Mouse (Mus musculus) spleen, adult 18-20 months (tissue): ENCODE results near the gene Dgkd.
"Not testable (repeated sequence)": the region's sequence is repeated elsewhere in the genome, so short reads cannot be mapped to it uniquely, and the experiment has no call there.

Source experiments
- DNase-seq, 2 experiments: peaks; one replicate each; pipeline ENCODE4 v3.0.0; 2022; ENCODE audit warnings: mixed read lengths in 2 of 2

Gene Dgkd

DNA sequence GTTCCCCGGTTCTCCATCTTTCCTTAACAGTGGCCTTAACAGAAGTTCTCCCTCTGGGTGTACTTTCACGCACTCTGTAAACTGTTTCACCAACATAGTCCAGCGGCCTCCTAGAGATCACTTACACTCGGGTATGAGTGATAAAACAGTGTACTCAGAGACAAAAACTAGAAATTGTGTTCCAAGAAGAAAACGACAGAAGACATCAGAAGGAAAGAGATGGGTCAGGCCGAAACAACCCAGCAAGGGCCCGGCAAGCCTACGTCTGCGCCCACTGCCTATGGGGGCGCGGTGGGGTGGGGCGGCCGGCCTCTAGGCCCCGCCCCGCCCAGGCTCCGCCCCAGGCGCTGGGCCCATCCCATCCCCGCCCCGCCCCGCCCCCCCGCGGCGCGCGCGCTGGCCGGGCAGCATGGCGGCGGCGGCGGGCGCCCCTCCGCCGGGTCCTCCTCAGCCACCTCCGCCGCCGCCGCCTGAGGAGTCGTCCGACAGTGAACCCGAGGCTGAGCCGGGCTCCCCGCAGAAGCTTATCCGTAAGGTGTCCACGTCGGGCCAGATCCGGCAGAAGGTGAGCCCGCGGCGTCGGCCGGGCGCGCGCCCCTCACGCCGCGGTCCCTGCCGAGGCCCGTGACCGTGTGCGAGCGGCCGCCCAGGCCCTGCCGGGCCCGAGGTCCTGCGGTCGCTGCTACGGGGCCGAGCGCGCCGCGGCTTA is at the start of gene Dgkd:
Dgkd (plus strand) TSS at position 396 of the 709 bp plus-strand sequence.
- DNase-seq = peak; percentile 71 to 77

DNA sequence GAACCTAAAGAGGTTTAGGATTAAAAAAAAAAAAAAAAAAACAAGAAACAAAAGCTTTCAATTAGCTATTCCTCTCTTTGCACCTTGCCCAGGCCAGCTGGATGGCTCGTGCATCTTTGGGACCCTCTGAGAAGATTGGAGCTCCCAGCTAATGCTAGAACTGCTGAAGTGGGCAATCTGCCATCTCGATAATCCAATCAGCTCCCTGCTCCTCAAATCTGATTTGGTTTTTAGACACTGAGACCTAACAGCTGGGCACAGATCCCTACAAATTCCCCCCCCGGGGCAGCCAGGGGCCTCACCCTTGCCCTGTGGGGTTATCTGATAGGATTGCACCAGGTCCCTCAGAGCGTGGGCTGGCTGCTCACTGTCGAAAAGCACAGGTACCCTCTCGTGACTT is 49.5 kb upstream of the Dgkd start, which contains the start of gene Sag:
Sag (plus strand) TSS at position 105 of the 400 bp plus-strand sequence.
- no peak for DNase-seq

DNA sequence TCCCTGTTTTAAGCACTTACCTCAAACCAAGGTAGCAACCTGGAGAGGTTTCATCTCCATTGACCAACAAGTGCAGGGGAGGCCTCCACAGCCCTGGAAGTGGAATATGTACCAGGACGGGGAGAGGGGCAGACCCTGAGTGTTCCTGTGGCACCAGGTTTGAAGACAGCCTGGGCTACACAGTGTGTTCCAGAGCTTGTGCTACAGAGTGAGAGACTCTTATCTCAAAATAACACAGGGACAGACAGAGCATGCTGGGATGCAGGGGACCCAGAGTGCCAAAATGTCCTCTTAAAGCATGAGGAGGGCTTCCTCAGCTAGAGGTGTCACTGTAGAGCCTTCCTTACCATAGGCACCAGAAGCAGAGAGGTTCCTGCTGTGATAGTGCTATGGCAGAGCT is 45.3 kb upstream of the Dgkd start:
- DNase-seq = no peak

DNA sequence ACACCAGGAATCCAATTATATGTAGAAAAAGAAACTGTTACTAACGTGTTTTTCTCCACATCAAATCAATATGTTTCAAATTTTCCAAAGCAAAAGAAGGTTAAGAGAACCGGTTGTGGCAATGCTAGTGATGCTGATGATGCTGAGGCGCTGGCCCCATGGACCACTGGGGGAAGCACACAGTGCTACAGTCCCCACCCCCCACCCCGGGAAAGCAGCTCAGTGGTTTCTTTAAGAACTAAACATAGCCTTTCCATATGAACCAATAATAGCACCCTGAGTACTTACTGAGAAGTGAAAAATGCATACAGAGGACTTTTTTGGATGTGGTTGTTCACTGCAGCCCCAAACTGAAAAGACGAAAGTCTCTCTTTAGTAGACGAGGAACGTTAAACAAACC is 41.7 kb upstream of the Dgkd start:
- no peak for DNase-seq

DNA sequence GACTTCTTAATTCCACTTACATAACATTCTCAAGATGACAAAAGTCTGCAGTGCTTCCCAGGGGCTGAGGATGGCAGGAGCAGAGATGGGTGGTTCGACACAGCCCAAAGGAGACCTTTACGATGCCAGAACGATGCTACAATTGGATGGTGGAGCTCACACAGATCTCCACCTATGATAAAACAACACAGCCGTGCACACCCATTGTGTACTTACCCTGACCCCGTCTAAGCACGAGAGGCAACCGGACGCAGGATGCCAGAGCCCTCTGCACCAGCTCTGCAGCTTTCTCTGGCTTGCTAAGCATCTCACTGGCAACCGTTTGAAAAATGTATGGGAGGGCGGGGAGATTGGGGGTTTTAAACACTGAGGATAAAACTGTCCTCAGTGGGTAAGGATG is 41.0 kb upstream of the Dgkd start:
- DNase-seq = no peak

DNA sequence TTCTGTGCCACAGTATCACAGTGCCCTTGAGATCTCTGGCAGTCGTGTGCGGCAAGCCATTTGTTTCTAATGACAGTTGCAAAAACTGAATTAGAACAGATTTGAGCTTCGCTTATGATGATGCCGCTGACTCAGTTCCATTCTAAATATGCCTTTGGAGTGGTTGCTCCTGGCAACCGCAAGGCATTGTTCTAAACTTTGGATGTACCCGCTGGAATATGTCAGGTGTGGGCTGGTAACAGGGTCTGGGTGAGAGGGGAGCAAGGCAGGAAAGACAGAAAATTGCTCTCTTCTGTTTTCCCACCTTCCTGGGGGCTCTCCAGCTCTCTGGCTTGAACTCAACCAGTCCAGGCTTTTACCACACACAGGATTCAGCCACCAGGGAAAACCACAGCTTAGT is 39.9 kb upstream of the Dgkd start:
- no peak for DNase-seq

DNA sequence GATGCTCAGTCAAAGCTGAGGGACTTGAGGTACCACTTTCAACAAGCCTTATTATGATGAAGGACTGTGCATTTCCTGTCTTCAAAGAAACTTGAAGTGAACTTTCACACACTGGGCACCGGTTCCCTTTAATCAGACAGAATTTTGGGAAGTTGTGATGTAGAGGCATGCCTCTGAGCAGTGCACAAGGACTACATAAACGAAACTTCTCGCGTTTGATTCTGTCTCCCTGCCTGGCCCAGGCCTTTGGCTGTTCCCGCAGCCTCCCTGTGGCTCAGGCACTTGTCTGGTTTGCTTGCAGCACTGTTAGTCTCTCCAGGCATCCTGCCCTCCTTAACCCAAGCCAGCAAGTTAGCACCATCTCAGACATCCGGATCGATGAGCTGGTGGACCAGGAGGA is 39.4 kb upstream of the Dgkd start:
- no peak for DNase-seq

DNA sequence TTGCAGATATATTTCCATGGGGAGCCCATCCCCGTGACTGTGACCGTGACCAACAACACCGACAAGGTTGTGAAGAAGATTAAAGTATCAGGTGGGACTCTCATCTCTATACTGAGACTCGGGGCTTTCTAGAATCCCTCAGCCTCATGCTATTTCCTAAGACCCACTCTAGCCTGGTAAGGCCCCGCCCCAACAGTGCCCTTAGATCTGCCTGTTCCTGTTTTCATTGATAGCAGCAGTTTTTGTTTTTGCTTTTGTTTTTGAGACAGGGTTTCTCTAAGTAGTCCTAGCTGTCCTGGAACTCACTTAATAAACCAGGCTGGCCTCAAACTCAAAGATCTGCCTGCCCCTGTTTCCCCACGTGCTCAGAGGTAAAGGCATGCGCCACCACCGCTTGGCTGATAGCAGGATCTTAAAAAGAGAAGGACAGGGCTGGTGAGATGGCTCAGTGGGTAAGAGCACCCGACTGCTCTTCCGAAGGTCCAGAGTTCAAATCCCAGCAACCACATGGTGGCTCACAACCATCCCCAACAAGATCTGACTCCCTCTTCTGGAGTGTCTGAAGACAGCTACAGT is 28.6 kb upstream of the Dgkd start:
- DNase-seq = no peak

DNA sequence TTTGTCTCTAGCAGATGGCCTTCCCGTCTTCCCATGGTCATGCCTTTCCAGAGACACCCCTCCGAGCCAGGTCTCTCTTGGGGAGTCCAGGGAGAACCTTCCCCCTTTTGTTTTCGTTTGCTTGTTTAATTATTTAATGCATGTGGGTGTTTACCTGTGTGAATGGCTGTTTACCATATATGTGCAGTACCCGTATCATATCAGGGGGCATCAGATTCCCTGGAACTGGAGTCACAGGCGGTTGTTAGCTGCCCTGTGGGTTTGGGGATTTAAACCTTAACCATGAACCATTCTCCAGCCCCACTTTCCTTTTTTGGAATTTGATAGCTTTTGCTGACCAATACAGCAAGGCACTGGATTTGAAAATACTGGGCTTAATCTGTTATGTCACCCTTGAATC is 27.8 kb upstream of the Dgkd start:
- DNase-seq = no peak

DNA sequence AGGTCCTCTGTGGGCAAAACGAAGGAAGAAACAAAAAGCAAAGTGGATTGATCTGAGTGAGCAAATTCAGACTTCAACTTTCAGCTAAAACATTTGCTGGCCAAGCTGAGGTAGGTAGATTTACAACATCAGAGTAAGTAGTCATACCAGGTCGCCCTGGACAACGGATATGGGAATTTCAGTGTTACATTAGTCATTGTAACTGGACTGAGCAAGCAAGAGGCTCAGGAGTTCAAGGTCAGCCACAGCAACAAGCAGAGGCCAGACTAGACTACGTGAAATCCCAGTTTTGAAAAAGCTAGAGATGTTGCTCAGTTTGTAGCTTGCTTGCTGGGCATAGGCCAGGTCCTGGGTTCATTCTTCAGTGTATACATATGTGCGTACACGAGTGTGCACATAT is 27.1 kb upstream of the Dgkd start:
- DNase-seq = no peak

DNA sequence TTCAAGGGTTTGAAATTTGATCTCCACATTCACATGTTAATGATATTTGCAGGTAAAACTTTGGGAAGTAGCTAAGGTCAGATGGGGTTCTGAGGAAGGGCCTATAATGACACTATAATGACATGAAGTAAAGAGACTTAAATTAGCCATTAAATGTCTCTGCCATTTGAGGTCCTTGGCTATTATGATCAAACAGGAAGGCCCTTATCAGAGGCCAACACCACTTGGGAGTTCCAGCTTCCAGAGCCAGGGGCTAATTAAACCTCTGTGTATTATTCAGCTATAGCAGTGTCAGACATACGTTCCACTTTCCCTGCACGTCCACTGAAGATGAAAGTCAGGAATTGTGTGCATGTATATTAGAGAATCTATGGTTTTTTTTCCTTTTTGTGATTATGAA is 26.6 kb upstream of the Dgkd start:
- DNase-seq = no peak

DNA sequence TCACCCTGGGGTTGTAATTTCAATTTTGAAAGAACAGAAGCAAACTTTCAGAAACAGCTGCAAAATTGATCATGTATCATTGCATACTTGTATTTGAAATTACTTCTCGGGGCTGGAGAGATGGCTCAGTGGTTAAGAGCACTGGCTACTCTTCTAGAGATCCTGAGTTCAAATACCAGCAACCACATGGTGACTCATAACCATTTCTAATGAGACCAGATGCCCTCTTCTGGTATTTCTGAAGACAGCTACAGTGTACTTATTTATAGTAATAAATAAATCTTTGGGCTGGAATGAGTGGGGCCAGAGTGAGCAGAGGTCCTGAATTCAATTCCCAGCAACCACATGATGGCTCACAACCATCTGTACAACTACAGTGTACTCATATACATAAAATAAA is 25.6 kb upstream of the Dgkd start:
- not testable (repeated sequence) for DNase-seq

DNA sequence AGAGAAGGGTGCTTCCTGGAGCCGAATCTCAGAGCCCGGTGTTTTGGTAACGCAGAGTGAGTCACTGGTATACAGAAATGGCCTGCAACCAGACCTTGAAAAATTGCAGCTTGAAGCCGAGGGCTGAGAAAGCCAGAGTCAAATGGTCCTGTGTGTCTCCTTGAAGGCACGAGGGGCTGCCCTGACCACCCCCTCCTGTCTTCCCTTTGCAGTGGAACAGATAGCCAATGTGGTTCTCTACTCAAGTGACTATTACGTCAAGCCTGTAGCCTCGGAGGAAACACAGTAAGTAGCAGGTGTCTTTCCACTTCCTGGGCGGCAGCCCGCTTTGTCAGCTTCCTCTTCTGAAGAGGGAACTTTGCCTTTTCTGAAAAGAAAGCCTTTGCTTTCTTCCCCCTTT is 24.9 kb upstream of the Dgkd start:
- peak; percentile 62 to 77 for DNase-seq

DNA sequence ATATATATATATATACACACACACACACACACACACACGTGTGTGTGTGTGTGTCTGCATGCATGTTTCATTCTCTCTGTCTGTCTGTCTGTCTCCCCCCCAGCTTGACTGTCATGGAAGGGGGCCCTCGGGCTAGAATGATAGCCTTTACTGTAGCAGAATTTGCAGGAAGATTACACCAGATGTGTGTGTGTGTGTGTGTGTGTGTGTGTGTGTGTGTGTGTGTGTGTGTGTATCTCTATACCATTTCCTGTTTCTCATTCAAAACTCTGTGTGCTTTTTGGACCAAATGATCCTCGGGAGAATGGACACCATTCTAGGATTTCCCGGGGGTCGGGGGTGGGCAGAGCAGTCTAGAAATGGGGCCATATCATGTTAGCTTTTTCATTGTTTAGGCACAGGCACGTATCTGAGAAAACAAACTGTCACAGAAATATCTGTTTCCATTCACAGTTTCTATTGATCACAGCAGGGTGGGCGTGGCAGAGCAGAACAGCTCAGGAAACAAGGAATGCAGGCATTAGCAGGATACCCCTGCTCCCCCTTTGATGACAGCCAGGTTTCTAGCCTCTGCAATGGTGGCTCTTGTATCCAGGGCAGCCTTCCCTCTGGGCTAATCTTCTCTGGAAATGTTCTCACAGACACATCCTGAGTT is 24.0 kb upstream of the Dgkd start:
- no peak for DNase-seq

DNA sequence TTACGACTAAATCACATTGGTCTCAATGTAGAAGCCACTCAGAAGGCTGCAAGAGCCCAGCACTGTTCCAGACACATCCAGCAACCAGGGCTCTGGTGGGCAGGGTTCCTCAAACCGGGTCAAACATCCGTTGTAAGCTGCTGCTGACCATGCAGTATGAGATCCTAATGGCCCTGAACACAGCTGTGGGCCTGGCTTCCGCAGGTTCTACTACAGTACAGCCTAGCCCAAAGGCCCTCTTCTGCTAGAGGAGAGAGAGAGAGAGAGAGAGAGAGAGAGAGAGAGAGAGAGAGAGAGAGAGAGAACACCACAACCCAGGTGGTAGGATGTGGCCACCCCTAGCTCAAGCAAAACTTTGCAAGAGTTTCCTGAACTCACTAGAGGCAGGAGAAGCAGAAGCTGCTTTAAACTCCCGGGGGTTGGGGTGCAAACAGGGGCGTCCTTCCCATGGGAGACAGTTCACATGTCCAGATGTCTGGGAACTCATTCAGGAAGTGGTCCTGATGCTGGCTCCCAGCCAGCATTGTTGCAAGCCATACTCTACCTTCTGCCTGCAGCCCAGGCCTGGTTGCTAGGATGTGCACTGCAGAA is 23.4 kb upstream of the Dgkd start:
- DNase-seq = peak in 1 of 2 experiments; percentile 37

DNA sequence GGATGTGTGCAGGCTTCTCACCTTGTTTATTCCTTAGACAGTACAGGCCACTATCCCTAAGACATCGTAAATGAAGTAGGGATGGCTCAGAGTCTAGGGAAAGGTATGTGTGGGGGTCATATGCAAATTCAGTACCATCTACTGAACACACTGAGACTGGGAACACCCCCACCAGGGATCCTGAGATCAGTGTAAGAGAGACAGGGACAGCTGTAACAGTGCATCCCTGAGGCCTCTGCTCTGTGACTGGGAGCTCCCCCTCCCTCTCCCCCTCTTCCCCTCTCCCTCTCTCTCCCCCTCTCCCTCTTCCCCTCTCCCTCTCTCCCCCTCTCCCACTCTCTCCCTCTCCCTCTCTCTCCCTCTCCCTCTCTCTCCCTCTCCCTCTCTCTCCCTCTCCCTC is 16.6 kb upstream of the Dgkd start:
- no peak for DNase-seq

DNA sequence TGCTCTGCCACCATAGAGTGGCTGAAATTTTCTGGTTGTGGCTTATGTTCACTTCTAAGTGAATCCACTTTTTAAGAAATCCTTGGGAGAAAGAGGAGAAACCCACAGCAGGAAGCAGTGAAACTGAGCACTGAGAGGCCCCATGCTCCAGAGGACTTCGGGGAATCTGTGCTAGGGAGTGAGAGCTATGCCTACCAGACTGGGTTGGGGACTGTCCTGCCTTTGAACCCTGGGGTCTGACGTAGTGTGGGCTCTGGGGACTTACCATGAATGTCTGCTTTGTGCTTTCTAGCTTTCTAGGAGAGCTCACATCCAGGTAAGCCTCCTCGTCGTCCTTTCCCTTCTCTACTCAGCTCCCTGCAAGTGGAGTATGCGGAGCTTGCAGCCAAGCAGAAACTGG is 16.1 kb upstream of the Dgkd start:
- no peak for DNase-seq

DNA sequence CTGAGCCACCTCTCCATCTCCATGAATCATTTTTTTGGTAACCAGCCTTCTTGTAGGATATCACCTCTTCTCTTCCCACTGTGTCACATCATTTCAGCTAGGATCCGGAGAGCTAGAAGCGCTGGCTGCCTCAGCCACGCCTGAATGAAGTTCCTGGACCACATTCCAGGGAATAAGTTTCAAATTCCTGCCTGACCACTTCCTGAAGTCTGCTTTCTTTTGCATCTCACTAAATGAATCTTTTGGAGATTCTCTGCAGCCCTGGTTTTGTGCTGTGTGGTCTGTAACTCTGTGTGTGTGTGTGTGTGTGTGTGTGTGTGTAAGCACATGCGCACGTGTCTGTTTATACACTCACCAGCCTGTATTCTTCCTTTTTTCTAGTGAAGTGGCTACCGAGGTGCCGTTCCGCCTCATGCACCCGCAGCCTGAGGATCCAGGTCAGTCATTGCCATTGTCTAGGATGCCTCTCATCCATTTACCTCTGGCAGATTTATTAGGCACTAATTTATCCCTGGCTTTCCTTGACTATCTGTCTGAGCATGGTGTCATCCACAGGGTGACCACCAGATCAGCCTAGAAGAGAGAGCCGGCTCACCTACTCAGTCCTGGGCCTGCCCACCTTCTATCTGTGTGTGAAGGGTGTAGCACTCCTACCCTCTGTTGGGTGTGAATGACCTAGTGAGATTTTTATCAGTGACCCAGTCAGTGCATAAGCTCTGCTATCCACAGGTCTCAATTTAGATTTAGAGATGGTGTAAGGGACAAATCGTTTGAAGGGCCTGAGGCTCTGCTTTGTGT is 12.5 kb upstream of the Dgkd start:
- no peak for DNase-seq

DNA sequence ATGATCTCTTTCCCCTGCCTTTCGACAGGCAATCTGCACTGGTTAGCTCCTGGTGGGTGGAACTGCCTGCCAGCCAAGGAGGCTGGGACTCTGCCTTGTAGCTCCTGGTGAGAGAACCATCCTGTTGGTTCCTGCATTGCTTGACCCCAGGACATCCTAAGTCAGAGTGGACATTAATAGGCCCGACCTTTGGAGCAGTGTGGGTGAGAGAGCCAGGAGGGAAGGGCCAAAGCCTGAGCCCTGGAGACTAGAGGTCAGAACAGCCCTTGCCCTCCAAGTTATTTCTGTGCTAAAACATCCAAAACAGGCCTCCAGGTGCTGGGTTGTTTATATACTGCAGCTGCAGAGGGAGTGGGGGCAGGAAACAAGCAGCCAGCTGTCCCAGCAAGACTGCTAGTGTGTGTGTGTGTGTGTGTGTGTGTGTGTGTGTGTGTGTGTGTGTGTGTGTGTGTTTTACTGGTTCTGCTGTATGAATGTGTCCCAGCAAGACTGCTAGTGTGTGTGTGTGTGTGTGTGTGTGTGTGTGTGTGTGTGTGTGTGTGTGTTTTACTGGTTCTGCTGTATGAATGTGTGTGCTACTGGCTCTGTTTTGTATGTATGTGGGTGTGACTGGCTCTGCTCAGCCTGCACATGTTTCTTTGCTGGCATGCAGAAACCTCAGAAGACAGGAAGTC is 6.1 kb upstream of the Dgkd start:
- DNase-seq = peak; percentile 54 to 68

DNA sequence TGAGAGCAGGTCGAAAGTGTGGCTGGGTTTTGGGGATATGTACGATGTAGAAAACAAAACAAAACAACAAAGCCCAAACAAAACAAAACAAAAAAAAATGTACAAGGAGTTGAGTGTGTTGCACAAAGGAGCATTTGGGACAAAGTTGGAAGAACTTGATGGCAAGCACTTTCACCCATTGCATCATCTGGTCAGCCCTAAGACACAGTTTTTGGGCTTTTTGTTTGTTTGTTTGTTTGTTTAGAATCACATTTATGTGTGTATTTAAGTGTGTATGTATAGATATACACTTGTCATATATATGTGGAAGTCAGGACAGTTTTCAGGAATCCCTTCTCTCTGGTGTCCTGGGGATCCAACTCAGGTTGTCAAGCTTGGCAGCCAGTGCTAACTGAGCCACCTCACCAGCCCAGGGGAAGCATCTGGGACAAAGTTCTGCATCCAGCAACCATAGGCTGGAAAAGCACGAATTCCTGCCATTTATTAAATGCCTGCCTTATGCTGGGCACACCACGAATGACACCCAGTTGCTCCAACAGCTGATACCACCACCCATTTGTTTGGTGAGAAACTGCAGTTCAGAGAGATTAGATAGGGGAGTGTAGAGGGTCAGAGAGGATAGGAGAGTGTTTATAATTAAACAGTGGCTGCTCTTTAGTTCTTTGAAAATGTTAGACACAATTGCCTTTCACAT is 5.5 kb upstream of the Dgkd start:
- DNase-seq = no peak

DNA sequence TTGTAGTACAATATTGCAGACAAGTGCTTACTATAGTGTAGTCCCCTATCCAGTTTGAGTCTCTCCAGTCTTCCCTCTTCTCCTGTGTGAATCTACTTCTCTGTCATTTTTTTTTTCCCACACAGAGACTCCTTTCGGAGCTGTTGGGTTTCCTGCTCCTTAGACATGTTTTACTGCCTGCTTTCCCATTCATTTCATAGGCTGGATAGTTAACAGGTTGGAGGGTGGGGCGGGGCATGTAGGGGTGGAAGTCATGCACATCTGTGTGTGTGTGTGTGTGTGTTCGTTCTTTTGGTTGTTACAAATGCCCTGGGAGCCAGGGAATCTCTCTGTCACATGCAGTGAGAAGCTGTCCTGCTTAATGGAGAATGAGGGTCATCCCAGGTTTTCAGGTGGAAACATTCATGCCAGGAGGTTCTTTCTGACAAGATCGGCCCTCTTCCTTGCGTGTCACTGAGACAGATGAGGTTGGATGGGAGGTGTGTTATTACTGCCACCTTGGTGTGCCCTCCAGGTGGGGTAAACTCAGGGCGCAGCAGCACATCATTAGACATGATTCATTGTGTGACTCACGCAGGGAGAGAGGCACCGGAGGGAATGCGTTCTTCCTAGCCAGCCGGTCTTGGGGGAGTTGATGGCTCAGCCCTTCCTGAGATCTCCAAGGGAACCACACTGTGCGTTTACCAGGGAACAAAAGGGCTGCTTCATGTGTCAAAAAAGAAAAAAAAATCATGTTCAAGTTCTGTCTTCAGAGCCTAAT is 4.7 kb upstream of the Dgkd start:
- no peak for DNase-seq
